Mouse (Mus musculus) CD8-positive naive resting alpha-beta T cell, adult 2 months (primary cell): ENCODE data around the gene Bend3.
"Not testable (repeated sequence)": the region's sequence is repeated elsewhere in the genome, so short reads cannot be mapped to it uniquely, and the experiment has no call there.

ENCODE experiments used
- DNase-seq, 2 experiments: peaks; one replicate each; pipeline ENCODE4 v3.0.0; 2022; ENCODE audit warnings: low read depth in 2 of 2, low spot score in 2 of 2

Bend3 gene

GRCm38 (mm10) chr10:43523931-43524330 is 45.3 kb downstream of the Bend3 start, which contains the start of gene Gm9803:
Gene Gm9803 (plus strand): TSS chr10:43524084.
- not testable (repeated sequence) for DNase-seq

- no peak for DNase-seq
These were observed 48.9 kb downstream of the Bend3 start for GRCm38 (mm10) chr10:43527283-43528269.

GRCm38 (mm10) chr10:43534382-43534781 is 55.8 kb downstream of the Bend3 start:
- DNase-seq, result no peak

GRCm38 (mm10) chr10:43537652-43538051 is 59.0 kb downstream of the Bend3 start:
- DNase-seq, result no peak

GRCm38 (mm10) chr10:43538831-43539230 is 60.2 kb downstream of the Bend3 start:
- no peak for DNase-seq

GRCm38 (mm10) chr10:43539746-43540310 is 61.2 kb downstream of the Bend3 start:
- no peak for DNase-seq

GRCm38 (mm10) chr10:43540442-43541152 is 62.0 kb downstream of the Bend3 start, which contains the start of gene 1700021F05Rik:
Gene 1700021F05Rik (minus strand): TSS chr10:43540994.
- DNase-seq, result peak; percentile 90 to 92

GRCm38 (mm10) chr10:43541153-43541544 is 62.5 kb downstream of the Bend3 start:
- DNase-seq, result no peak

- no peak for DNase-seq
These were observed 70.8 kb downstream of the Bend3 start for GRCm38 (mm10) chr10:43549411-43549810.

- DNase-seq, result no peak
These were observed 72.3 kb downstream of the Bend3 start for GRCm38 (mm10) chr10:43550923-43551322.

GRCm38 (mm10) chr10:43551388-43551787 is 72.8 kb downstream of the Bend3 start:
- DNase-seq, result no peak

- DNase-seq, result no peak
These were observed 79.1 kb downstream of the Bend3 start for GRCm38 (mm10) chr10:43557630-43558165.

GRCm38 (mm10) chr10:43559313-43559712 is 80.7 kb downstream of the Bend3 start:
- DNase-seq, result no peak

GRCm38 (mm10) chr10:43560765-43561164 is 82.1 kb downstream of the Bend3 start:
- no peak for DNase-seq

GRCm38 (mm10) chr10:43561311-43561710 is 82.7 kb downstream of the Bend3 start:
- DNase-seq, result no peak
